Mouse (Mus musculus): ENCODE measurements at regions not wholly inside any gene's neighbourhood (a gene's known extent, or its start where the extent isn't known, plus 50 kb on each side); places are given as distances from the start of the nearest gene placed in this dataset.

GRCm38 (mm10) chr1:88564825-88565224 lies 55.0 kb upstream of the Glrp1 start:
- TF ChIP-seq CTCF (IDR thresholded peaks at IDR 0.05; ENCODE audit: control insufficient read depth, insufficient read depth, low read length), result no peak
- no peak for TF ChIP-seq POLR2A (IDR thresholded peaks at IDR 0.05; ENCODE audit: borderline replicate concordance, control insufficient read depth, low read depth, low read length)
